Mouse (Mus musculus) urinary bladder, postnatal 4 days (tissue): ENCODE results near the gene Trim44.

Experiments
- DNase-seq, 2 experiments: peaks; one replicate each; pipeline ENCODE4 v3.0.0; 2021 to 2022; ENCODE audit warnings: low spot score in 2 of 2

The Trim44 gene

DNA sequence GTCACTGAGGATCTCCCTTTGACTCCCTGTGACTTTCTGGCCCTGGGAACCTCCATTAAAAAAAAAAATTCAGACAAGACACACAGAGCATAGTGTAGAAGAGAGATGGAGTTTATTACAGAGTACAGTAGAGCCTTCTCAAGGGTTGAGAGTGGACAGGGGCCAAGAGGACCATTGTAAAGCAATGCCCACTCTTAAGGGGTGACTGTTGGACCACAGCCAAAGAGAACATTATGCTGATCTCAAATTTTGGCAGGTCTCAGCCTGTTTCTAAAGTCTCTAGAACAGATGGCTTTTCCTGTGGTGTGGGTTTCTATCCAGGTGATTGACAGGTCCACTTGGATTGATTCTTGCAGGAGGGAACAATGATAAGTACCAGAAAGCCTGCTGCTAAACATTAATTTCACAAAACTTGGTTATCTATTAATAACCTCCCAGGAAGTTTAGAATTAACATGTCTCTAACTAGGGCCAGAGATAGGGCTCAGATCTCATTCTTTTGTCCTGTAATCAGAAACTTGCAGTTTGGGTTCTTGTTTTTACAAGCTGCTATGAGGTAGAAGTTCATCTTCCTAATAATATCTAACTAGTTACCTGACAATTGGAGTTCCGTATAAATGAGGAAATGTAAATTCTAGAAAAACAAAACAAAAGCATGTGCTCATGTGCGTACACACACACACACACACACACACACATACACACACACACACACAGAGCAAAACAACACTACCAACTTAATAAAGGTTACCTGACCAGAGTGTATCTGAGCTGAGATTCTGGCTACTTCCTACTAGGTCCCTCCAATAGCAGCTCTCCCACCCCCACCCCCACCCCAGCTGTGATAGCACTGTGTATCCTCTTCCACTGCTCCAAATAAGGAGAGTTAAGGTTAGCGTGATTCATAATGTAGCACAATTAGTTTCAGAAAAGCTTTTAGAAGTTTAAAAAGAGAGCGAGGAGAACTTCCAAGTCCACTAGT lies 1.0 kb downstream of the Trim44 start:
- DNase-seq = no peak

DNA sequence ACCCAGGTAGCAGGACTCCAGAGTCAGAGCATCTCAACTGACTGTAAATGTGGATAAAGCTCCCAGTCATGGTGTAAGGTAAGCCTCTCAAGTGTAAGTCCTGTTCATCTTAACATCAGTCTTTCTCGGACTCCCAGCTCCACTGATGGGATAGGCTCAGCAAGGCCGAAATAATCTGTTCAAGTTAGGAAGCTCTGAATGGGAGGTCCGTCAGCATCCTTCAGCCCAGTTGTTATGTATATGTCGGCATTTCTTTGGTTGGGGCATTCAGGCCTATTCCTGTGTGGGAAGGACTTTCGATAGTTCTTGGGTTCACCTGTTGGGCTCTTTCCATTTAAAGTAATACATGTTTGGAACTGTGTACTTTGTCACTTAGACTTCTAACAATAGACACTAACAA lies 3.6 kb downstream of the Trim44 start:
- no peak for DNase-seq

DNA sequence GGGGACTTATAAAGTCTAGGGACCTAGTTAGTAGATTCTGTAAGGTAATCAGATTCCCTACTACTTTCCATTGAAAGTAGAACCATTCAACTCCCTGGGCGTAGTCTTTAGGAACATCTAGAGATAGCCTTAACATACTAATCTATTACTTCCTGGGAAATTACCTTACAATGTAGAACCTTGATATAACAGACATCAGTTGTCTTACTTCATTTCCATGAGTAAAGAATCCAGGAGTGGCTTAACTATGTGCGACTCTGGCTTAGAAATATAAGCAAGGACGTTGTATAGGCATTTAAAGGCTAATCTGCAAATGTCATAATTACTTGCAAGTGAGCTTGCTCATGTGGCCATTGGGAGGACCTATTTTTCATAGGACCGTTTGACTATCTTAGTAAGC lies 4.3 kb downstream of the Trim44 start:
- no peak for DNase-seq

DNA sequence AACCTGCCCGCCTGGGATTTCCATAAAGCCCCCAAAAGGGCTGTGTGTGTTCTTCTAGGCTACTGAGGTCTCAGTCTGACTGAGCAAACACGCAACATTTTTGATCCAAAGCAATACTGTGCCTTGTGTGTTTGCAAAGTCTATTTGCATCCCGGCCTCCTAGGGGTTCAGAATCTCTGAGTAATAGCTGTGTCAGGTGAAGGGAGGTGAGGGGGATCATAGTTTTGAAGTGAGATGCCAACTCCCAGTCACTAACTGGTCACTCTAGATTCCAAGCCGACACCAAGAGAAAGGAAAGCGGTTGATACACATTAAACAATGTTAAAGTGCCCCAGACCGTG lies 6.3 kb downstream of the Trim44 start:
- DNase-seq = no peak

DNA sequence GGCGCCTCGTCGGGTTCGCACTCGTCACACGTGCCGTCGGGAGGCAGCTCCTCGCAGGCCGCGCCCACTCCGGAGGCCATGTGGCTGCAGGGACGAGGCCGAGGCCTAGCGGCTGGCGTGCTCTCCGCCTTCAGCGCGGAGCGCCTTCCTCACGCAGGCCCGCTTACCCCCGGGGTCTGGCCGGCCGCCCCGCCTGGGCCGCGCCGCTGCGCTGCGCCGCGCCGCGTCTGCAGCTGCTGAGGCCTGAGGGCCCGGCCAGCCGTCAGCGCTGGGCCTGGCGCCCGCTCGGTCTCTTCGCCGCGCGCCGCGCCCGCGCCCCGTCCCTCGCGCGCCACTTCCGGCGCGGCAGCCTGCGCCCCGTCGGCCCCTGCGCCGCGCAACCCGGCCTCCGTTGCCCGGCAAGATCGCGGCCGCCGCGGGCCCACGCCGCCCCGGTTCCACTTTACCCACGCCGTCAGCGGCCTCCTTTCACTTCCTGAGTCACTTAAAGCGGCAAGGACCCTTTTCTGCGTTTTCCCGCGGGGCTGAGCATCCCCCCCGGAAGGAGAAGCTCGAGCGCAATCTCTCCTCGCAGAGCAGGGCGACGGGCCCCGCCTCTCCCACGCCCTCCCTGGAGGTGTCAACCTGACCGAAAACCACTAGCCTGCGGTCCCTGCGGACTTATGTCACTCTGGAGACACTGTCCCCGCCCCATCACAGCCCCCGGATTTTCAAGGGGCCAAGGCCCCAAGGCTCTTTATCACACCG lies 6.8 kb downstream of the Trim44 start:
- DNase-seq = peak; percentile 77 to 84

DNA sequence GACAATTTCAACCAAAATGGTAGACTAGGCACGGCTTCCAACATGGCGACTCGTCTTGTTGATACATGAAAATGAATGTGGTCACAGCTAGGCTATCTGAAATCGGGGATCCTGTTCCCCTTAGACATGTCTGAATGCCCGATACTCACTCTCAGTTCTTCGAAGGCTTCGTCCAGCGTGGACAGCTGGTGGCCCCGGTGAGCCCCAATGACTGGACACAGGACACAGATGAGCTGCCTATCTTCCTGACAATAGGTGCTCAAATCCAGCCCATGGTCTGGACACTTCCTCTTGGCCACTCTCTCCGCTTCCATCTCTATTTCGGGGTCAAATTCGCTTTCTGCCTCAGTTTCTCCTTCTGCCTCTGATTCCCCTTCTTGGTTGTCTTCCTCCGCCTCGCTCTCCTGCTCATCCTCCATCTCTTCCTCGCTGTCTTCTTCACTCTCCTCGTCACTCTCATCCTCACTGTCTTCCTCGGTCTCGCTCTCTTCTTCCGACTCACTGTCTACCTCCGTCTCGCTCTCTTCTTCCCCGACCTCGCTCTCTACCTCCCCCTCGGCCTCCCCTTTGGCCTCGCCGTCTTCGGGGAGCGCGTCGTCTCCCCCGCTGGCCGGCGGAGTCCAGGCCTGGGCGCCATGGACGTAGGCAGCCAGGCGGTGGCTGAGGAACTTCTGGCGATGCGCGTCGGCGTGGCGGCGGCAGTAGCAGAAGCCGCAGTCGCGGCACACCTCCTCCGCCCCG lies 7.6 kb downstream of the Trim44 start:
- DNase-seq = no peak

DNA sequence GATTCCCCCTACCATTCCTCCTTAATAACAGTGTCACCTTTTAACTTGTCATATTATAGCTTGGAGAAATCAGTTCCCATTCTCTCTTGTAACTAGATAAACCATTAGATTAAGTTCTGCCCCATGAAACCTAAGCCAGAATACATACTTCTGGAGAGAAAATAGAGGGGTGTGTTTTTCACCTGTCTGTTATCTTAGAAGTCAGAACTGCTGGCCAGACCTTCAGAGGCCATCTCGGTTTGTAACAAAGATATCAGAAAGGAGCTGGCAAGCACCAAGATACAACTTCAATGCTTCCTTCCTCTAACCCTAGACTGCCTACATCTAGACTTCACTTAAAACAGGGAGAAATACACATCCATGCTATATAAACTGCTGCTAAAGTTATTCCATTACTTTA lies 11.1 kb downstream of the Trim44 start:
- DNase-seq = no peak

DNA sequence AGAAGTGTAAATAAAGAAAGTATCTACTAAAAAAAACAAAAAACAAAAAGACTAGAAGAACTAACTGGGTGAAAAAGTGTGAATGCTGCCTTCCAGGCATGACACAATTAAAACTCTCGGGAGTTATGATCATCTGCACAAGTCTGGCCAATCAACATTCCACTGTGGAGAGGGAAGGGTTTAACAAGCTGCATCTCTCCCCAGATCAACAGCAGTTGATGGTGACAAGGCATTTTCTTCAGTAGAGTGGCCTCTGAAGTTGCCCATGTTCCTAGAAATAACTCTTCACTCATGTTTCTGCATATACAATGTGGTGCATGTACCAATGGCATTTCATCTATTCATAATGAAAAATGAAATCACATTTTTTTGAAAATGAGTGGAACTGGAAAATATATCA lies 14.2 kb downstream of the Trim44 start:
- no peak for DNase-seq

DNA sequence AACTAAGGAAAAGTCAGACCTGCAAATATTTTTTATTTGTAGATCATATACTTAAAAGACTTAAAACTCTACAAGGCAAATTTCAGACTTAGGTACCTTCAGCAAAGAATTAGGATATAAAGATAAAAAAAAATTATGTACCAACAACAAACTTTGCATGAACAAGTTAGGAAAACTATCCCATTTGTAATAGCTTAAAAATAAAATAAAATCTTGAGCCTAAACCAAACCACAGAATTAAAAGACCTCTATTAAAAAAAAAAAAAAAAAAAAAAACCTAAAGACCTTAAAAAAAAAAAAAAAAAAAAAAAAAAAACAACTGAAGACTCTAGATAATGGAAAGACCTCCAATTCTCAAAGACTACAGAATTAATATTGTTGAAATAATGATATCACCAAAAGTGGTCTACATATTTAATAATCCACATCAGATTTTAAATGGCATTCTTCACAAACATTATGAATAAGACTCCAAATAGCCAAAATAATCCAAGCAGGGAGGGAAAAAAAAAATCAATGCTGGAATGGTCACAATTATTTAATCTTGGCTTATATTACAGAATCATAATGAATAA lies 22.2 kb downstream of the Trim44 start:
- DNase-seq = no peak

DNA sequence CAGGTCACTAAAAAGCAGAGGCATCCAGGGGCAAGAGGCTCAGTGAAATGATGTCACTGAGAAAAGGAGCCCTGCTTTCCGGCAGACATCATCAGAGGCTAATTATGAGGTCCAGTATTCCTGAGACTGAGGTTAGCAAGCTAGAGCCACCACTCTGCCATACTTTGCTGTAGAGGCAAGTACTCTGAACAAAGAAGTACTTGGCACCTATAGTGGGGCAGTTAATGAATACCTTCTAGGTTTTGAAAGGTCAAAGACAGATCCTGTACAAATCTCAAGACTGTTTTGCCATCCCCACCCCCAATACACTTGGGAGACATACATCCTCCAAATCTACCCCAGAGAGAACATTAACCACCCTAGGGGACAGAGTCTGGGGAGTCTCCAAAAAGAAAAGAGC lies 23.1 kb downstream of the Trim44 start:
- DNase-seq = no peak

DNA sequence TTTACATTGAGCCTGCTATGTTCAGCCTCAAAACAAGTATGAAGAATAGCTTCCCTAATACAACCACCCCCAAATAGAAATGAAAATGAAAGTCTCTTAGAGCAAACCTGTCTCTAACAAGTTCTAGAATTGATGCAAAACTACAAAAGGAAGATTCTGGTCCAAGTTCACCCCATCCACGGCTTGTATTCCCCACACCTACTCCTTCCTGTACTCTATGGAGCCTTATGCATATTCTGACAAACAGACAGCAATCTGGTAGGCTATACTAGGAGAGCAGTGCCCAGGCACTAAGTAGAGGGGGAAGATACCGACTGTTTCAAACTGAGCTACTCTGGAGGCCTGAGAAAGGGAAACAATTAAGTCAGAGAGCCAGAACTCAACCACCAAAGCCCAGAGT lies 23.6 kb downstream of the Trim44 start:
- DNase-seq = no peak

DNA sequence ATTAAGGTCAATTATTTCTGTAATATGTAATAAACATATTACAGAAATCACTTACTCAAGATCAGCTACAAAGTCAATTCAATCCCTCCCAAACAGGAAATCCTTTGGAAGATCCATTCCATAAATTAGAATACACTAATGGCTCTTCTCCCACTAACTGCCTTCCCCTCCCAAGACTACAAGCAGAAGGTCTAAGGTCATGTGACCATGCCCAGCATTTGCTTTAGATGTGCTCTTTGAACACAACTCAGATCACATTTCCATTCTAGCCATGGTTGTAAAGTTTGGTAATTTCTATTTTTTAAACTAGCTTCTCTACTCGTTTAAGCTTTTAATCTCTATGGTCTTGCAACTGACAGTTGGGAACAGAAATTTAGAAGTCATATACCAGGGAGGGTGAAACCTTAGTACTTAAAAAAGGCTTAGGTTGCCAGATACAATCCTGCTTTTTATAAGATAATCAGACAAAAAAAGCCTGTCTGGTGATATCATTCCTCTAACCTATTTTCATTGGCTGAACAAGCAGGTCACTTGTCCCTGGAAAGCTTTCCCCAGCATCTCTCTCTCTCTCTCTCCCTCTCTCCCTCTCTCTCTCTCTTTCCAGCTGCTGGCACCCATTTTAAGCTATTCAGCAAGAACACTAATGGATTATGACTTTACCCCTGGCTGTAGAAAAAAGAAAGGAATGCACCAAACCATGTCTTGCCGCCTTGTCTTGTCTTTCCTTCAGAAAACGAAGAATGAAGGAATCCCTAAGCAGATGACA lies 24.4 kb downstream of the Trim44 start:
- DNase-seq = no peak

DNA sequence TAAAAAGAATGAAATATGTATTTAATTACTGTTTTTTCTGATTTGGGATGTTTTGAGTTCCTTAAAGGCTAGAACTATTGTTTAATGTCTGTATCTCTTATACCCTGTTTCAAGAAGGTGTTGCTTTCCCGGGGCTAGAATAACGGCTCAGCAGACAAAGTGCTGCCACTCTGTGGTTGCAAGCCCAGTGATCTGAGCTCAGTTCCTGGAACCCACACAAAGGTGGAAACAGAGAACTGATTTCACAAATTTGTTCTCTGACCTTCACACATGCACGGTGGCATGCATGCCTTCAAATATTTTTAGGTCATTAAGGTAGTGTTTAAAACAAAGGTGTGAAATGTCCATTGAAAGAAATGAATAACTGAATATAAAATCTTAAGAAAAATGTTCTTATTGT lies 25.1 kb downstream of the Trim44 start:
- no peak for DNase-seq

DNA sequence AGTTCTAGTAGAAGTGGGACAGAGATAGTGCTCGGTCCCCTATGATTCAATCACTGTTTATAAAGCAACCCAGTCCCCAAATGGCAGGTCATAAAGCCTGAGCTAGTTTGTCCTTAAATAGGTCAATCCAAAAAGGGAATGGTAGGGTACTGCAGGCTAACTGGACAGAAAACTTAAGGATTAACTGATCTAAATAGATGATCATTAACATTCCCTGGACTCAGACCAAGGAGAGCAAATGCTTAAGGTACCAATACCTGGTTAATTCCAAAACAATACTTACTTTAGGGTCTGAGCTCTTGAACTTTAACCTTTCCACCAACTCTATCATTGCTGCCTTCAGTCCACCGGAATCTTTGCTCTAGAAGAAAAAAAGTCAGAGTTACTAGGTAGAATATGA lies 27.0 kb downstream of the Trim44 start:
- no peak for DNase-seq

DNA sequence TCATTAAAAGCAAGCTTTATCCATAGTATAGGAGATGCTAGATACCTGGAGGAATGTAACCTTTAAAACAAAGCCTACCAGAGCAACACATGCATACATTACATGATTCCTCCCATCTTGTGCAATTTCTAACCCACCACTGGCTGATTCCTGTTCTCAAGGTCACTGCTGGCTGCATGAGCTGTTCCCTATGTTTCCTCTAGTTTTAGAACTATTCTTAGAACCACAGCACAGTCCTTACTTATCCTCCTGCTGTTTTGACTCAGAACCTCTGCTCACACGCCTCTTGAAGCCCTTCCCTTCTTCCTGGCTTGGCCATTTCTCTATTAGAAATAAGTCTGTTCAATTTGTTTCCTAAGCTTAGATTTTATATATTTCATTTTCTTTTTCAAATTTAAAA lies 28.7 kb downstream of the Trim44 start:
- no peak for DNase-seq

DNA sequence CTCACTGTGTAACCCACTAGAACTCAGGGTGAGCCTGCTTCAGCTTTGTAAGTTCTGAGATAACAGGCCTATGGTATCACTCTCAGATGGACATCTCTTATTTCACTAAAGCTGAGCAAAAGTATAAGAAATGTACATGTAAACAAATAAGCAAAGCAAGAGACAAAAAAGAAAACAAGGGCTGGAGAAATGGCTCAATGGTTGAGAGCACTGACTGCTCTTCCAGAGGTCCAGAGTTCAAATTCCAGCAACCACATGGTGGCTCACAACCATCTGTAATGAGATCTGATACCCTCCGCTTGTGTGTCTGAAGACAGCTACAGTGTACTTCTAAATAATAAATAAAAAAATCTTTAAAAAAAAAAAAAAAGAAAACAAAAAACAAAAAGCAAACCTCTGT lies 29.2 kb downstream of the Trim44 start:
- DNase-seq = no peak

DNA sequence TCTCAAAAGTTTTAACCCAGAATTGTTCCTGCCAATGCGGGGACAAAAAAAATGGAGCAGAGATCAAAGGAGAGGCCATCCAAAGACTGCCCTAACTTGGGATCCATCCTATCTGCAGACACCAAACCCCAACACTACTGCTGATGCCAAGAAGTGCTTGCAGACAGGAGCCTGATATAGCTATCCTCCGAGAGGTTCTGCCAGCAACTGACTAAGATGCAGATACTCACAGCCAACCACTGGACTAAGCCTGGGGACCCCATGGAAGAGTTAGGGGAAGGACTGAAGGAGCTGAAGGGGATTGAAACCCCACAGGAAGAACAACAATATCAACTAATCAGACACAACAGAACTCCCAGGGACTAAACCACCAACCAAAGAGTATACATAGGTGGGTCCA lies 30.3 kb downstream of the Trim44 start:
- DNase-seq = no peak

DNA sequence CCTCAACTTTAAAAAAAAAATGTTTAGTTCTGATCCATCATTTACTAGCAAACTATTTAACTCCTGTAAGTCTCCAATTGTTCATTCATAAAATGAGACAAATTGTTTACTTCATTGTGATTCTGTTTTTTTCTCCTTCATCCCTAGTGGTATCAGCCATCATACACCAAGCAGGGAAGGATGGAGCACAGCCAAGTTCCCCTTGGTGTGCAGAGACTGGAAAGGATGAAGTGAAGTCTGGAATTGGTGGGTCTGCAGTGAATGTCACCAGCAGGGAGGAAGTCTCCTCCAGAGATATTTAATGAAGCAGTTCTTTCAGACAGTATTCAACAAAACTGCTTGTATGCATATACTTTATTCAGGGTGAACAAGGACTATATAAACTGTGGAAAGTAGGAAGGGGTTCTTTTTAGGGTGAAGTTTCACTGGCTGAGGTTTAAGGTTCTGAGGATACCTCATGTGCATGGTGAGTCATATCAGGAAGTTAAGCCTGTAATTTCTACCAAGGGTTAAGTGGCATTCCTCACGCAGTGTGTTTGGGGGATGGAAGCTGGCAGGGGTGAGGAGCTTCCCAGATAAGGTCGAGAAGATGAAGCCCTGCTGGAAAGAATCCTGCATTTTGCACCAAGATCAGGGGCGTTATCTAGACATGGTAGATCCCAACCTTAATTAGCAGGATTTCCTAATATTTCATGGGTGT lies 34.1 kb downstream of the Trim44 start:
- DNase-seq = no peak

DNA sequence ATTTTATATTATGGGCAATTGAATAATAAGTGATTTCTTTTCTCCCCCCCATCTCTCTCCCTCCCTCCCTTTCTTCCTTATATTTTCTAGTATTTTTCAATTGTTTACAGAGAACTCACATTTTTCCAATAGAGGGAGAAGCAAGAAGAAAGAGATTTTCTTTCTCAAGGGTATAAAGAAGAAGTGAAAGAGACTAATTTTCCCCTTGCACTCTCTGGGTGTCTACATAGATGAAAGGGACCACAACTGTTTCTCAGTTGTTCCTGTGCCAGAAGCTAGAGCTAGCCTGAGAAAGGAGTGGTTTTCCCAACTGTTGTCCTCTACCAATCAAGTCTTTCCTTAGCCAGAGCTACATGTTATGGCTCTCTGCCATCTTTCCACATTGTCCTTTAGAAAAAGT lies 34.9 kb downstream of the Trim44 start:
- no peak for DNase-seq

DNA sequence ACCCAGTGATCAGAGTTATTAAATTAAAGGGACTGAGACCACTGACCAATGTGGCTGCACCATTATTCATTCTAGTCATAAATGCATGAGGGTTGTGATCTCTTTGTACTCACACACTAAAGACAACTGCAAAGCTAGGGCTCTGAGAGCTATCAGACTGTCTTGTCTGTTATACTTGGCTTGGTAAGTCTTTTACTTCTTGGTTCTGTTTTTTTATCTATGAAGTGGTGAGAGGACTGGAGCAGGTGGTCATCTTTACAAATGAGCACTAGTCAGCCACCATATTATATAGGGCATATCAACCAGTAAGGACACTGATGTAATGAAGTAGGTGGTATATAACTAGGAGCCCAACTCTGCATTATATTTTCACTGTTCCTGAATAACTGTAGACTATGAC lies 36.3 kb downstream of the Trim44 start:
- DNase-seq = no peak
